Mouse (Mus musculus) B cell, adult 2 months (primary cell): Measurements from ENCODE around the gene Polr2j.

ENCODE experiments used
- DNase-seq, 2 experiments: peaks; one replicate each; pipeline ENCODE4 v3.0.0; 2022

Polr2j gene

GRCm38 (mm10) chr5:136168071-136168470 lies 51.6 kb downstream of the Polr2j start:
- peak; percentile 27 to 37 for DNase-seq

- DNase-seq, result peak; percentile 70 to 76
These were observed 53.4 kb downstream of the Polr2j start for GRCm38 (mm10) chr5:136169626-136170511.

DNA sequence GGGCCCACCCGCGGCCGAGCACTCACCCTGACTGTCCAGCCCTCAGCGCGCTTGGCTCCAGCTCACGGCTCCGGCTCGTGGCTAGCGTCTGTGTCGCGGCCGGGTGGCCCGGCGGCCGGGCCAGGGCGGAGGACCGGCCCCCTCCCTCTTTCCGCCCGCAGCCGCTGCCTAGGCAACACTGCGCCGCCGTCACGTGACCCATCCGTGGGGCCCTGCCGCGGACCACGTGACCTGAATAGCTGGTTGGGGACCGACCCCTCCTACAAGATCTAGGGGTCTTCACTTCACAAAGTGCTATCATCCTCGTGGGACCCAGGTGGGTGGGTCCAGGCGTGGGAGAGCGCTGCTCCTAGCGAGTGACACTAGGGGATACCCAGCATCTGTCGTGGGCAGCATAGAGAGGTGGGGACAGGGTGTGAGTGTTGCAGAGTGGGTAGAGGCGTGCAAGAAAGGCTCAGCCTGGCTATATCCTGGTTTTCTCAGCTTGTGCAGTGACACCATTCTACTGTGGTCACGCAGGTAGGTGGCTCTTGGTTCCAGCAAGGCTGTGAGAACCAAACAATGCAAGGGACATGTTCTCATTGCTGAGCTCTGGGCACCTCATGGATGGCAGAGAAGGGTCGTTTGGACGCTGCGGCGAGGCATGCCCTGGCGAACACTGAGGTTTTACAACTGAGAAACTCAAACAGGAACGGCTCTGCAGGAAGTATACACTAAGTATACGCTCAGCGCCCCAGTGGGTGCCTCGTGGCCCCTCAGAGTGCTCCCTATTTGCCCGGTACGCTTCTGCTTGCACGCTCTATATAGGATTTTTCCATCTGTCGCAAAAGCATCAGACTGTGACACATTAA lies 54.3 kb downstream of the Polr2j start, which contains the start of gene Orai2:
TSS of gene Orai2 (minus strand) at position 202 of the 851 bp plus-strand sequence.
- peak; percentile 86 to 87 for DNase-seq

DNA sequence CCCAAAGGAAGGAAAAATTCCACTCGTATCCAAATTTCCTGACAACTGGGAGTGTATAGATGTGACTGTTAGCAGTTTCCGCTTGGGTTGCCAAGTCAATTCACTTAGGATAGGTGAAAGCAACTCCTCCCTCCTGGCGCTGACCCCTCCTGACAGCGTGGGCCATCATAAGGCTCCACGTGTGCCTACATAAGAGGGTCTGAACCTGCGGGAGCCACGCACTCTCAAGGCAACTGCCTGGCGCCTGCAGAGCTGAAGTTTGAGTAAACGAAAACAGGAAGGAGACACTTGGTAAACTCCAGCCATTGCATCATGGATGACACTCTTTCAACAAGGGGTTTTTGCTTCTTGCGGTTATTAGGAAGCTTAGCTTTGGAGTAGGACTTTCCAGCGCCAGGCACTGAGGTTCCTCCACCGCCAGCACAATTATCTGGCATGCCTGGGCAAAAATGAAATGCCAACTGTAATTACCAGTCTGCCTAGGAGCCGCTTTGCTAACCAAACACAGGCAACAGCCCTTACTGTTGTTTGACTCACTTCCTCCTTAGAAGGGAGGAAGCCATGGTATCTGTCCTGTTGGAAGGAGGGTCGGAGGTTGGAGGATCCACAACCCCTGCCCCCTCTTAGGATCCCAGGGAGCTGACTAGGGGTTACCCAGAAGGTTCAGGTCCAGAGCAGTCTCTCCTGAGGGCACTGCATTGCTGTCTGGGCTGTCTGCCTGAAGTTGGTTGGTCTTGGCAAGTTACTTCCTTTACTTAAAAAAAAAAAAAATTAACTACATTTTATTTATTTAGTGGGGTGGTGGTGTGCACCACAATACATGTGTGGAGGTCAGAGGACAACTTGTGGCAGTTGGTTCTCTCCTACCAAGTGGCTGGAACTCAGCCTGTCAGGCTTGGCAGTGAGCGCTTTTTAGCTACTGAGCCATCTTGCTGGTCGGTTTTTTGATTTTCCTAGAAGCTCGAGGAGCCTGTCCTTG lies 55.2 kb downstream of the Polr2j start:
- peak; percentile 45 to 46 for DNase-seq
